Mouse (Mus musculus) MEL (cell line): ENCODE results near the gene Nup88.

Experiments used
- CHD2 ChIP-seq: IDR thresholded peaks from 2 replicates; pipeline ENCODE4 v1.6.1; 2011; ENCODE audit warnings: low read length, improper control_type of control experiment
- CTCF ChIP-seq, 3 experiments: IDR thresholded peaks in 2 of 3; conservative IDR thresholded peaks in 1 of 3; 2 replicates each; pipeline ENCODE4 v1.5.1; 2011 to 2012; ENCODE audit warnings: low read length in 3 of 3, low read depth in 2 of 3, mild to moderate bottlenecking in 2 of 3, improper control_type of control experiment in 1 of 3, inconsistent platforms in 1 of 3, mixed read lengths in 1 of 3, moderate library complexity in 1 of 3; ENCODE audit not compliant: control insufficient read depth in 1 of 3, insufficient read depth in 1 of 3, poor library complexity in 1 of 3, severe bottlenecking in 1 of 3
- E2F4 ChIP-seq: IDR thresholded peaks from 2 replicates; pipeline ENCODE4 v1.6.1; 2011; ENCODE audit warnings: low read depth, low read length, improper control_type of control experiment, borderline replicate concordance
- EP300 ChIP-seq, 2 experiments: IDR thresholded peaks; 2 replicates each; pipeline ENCODE4 v1.6.1; 2011; ENCODE audit warnings: improper control_type of control experiment in 2 of 2, low read length in 2 of 2, low read depth in 1 of 2, mild to moderate bottlenecking in 1 of 2
- GATA1 ChIP-seq: IDR thresholded peaks from 2 replicates; pipeline ENCODE4 v1.6.1; 2011; ENCODE audit warnings: low read depth, low read length, improper control_type of control experiment
- MAZ ChIP-seq: IDR thresholded peaks from 2 replicates; pipeline ENCODE4 v1.6.1; 2012; ENCODE audit warnings: low read depth, mild to moderate bottlenecking, inconsistent platforms, low read length, improper control_type of control experiment
- POLR2A ChIP-seq, 2 experiments: IDR thresholded peaks; 2 replicates each; pipeline ENCODE4 v1.6.1; 2011 to 2012; ENCODE audit warnings: low read length in 2 of 2, mild to moderate bottlenecking in 2 of 2, control low read depth in 1 of 2, improper control_type of control experiment in 1 of 2, low read depth in 1 of 2, moderate library complexity in 1 of 2; ENCODE audit not compliant: control insufficient read depth in 1 of 2, insufficient read depth in 1 of 2, poor library complexity in 1 of 2
- POLR2AphosphoS5 ChIP-seq: IDR thresholded peaks from 2 replicates; pipeline ENCODE4 v1.6.1; 2012; ENCODE audit warnings: low read depth, borderline replicate concordance, mild to moderate bottlenecking, inconsistent platforms, low read length, moderate library complexity, mixed read lengths
- USF1 ChIP-seq: IDR thresholded peaks from 2 replicates; pipeline ENCODE4 v1.6.1; 2014; ENCODE audit warnings: low read depth, mild to moderate bottlenecking, inconsistent platforms, low read length, improper control_type of control experiment, moderate library complexity
- ZMIZ1 ChIP-seq: IDR thresholded peaks from 2 replicates; pipeline ENCODE4 v1.6.1; 2012; ENCODE audit warnings: low read depth, mild to moderate bottlenecking, inconsistent platforms, low read length, improper control_type of control experiment, moderate library complexity

GRCm38 (mm10) chr11:70931461-70931860, 38.3 kb downstream of the Nup88 start:
- TF ChIP-seq USF1 (no peak), POLR2AphosphoS5 (no peak), MAZ (no peak), CTCF (IDR thresholded peaks at IDR 0.05 in 2 of 3, conservative IDR thresholded peaks at IDR 0.05 in 1 of 3; ENCODE audit: control insufficient read depth in 1 of 3, insufficient read depth in 1 of 3, low read depth in 2 of 3, low read length in 3 of 3, poor library complexity in 1 of 3, severe bottlenecking in 1 of 3) (no peak), CHD2 (no peak), GATA1 (no peak), POLR2A (IDR thresholded peaks at IDR 0.05; ENCODE audit: control insufficient read depth in 1 of 2, insufficient read depth in 1 of 2, low read depth in 1 of 2, low read length in 2 of 2, poor library complexity in 1 of 2) (no peak), E2F4 (no peak), EP300 (IDR thresholded peaks at IDR 0.05; ENCODE audit: low read depth in 1 of 2, low read length in 2 of 2) (no peak), ZMIZ1 (no peak)
